8 mouse cellular contexts compared by ENCODE assay signal in genomic region chrX:167382854-167383186, GRCm38 (mm10). TPM values are rescaled to one million over a fixed set of nuclear protein-coding genes. Genes with fewer than 3 reads are reported as not detected.
DNase-seq lines count a peak whose midpoint lies in the region; ATAC-seq and TF ChIP-seq lines count a peak whose summit lies in the region.

No protein-coding gene starts in this region.

- peak overlapping the region; percentile 44 for H3K4me3 ChIP-seq in C2C12 (ENCODE audit: insufficient read depth, poor library complexity, severe bottlenecking)
- peak overlapping the region; percentile 65 for H3K4me3 ChIP-seq in forebrain, embryonic 15.5 days
- peak overlapping the region; percentile 64 for H3K4me3 ChIP-seq in liver, embryonic 12.5 days
- peak overlapping the region; percentile 58 for H3K4me3 ChIP-seq in stomach, embryonic 15.5 days (replicated peaks)

- no peaks in the 10 kb centered on the region for H3K9me3 ChIP-seq in forebrain, embryonic 15.5 days
- no peaks in the 10 kb centered on the region for H3K9me3 ChIP-seq in liver, embryonic 12.5 days (replicated peaks)
- no peaks in the 10 kb centered on the region for H3K9me3 ChIP-seq in stomach, embryonic 15.5 days

- H3ac ChIP-seq in C2C12 (ENCODE audit: control insufficient read depth, insufficient read length, low read depth): peak overlapping the region; percentile 18

- no peak for TF ChIP-seq CTCF in C2C12 (IDR thresholded peaks at IDR 0.05; ENCODE audit: control insufficient read depth, insufficient read depth, insufficient read length)

- H3K27ac ChIP-seq in forebrain, embryonic 15.5 days (replicated peaks): no peak overlapping the region
- no peak overlapping the region for H3K27ac ChIP-seq in liver, embryonic 12.5 days
- 0 out of 2 replicates have a peak overlapping the region, but pooled peaks have one; percentile 57 for H3K27ac ChIP-seq in stomach, embryonic 15.5 days

- DNase-seq in frontal cortex, postnatal 14 days (ENCODE audit: low spot score in 2 of 2): peak; percentile 3 to 13
- no peak for DNase-seq in frontal cortex, postnatal 36 days (ENCODE audit: low spot score in 2 of 2)
- no peak for DNase-seq in layer of hippocampus, adult 18-20 months (ENCODE audit: low spot score in 2 of 2)
- DNase-seq in cerebellum, postnatal 10 days: no peak

- H3K79me3 ChIP-seq in C2C12 (ENCODE audit: low read depth): peaks cover 8% of the 10 kb centered on the region

- H3K9ac ChIP-seq in forebrain, embryonic 15.5 days (replicated peaks): peak overlapping the region; percentile 63; the same call in 1 of the 2 replicates
- H3K9ac ChIP-seq in liver, embryonic 12.5 days: peak overlapping the region; percentile 73
- H3K9ac ChIP-seq in stomach, embryonic 15.5 days: no peak overlapping the region

- no peaks in the 10 kb centered on the region for H3K36me3 ChIP-seq in C2C12 (ENCODE audit: control insufficient read depth, insufficient read depth)
- H3K36me3 ChIP-seq in forebrain, embryonic 15.5 days: no peaks in the 10 kb centered on the region
- H3K36me3 ChIP-seq in liver, embryonic 12.5 days: no peaks in the 10 kb centered on the region
- H3K36me3 ChIP-seq in stomach, embryonic 15.5 days: no peaks in the 10 kb centered on the region

- no peaks in the 10 kb centered on the region for H3K4me1 ChIP-seq in forebrain, embryonic 15.5 days
- H3K4me1 ChIP-seq in liver, embryonic 12.5 days: peaks cover 20% of the 10 kb centered on the region
- no peaks in the 10 kb centered on the region for H3K4me1 ChIP-seq in stomach, embryonic 15.5 days

- ATAC-seq in forebrain, embryonic 15.5 days (replicated peaks): no peak; the same call in 1 of the 2 replicates
- peak; percentile 69 for ATAC-seq in liver, embryonic 12.5 days
- peak; percentile 73; the same call in 1 of the 2 replicates for ATAC-seq in stomach, embryonic 15.5 days (ENCODE audit: insufficient read depth, low FRiP score, low read depth)

- peaks cover 25% of the 10 kb centered on the region for H3K79me2 ChIP-seq in C2C12 (ENCODE audit: control insufficient read depth, insufficient read depth)

- peak overlapping the region; percentile 82 for H3K4me2 ChIP-seq in forebrain, embryonic 15.5 days (replicated peaks)
- H3K4me2 ChIP-seq in liver, embryonic 12.5 days: peak overlapping the region; percentile 83
- peak overlapping the region; percentile 63 for H3K4me2 ChIP-seq in stomach, embryonic 15.5 days

- 43% methylated on average over 7 of the region's 7 CpGs for WGBS in forebrain, embryonic 15.5 days
- WGBS in liver, embryonic 12.5 days (ENCODE audit: insufficient replicate concordance): 30% methylated on average over 7 of the region's 7 CpGs
- 43% methylated on average over 7 of the region's 7 CpGs for WGBS in stomach, embryonic 15.5 days

- no peaks in the 10 kb centered on the region for H3K27me3 ChIP-seq in C2C12 (ENCODE audit: control insufficient read depth, insufficient read depth, insufficient read length)
- no peaks in the 10 kb centered on the region for H3K27me3 ChIP-seq in forebrain, embryonic 15.5 days
- H3K27me3 ChIP-seq in liver, embryonic 12.5 days (replicated peaks): peaks cover 7% of the 10 kb centered on the region; the same call in 1 of the 2 replicates
- no peaks in the 10 kb centered on the region for H3K27me3 ChIP-seq in stomach, embryonic 15.5 days (replicated peaks)

TF ChIP-seq in C2C12, 6 proteins besides CTCF, POLR2A, EP300 and RAD21:
- TF ChIP-seq CEBPB (IDR thresholded peaks at IDR 0.05; ENCODE audit: low read depth): no peak
- no peak for TF ChIP-seq FOSL1 (IDR thresholded peaks at IDR 0.05; ENCODE audit: insufficient read depth, low read length, poor library complexity, severe bottlenecking)
- no peak for TF ChIP-seq MYOG (IDR thresholded peaks at IDR 0.05; ENCODE audit: control insufficient read depth, extremely low read depth, insufficient read length)
- TF ChIP-seq USF1 (IDR thresholded peaks at IDR 0.05; ENCODE audit: low read depth): no peak
- TF ChIP-seq MAX (IDR thresholded peaks at IDR 0.05): no peak
- TF ChIP-seq MYOD1 (IDR thresholded peaks at IDR 0.05; ENCODE audit: control insufficient read depth, insufficient read length, low read depth): no peak

RNA-seq across cellular contexts. Expression of gene Prps2, which starts 0.3 kb away (rescaled TPM):
- polyA plus RNA-seq in C2C12 (2012; fragmentation: generic; extraction: Trizol): 8.3 TPM
- 12.0 and 12.2 TPM in 2 replicates for polyA plus RNA-seq in forebrain, embryonic 15.5 days (2015; fragmentation: Nextera tagmentation; extraction: Ambion mirVana)
- 15.3 and 15.8 TPM in 2 replicates for polyA plus RNA-seq in liver, embryonic 12.5 days (2016; fragmentation: Nextera tagmentation; extraction: Ambion mirVana)
- polyA plus RNA-seq in stomach, embryonic 15.5 days (2015; fragmentation: Nextera tagmentation; extraction: Ambion mirVana): 29.7 and 35.4 TPM in 2 replicates
- 10 to 100 TPM; 24.9 to 27.0 TPM for total RNA-seq in layer of hippocampus, adult 18-20 months (2021)

RNA-seq across cellular contexts. Expression of gene Tlr7, which starts 52.5 kb away (rescaled TPM):
- 0.02 TPM for polyA plus RNA-seq in C2C12 (2012; fragmentation: generic; extraction: Trizol)
- polyA plus RNA-seq in forebrain, embryonic 15.5 days (2015; fragmentation: Nextera tagmentation; extraction: Ambion mirVana): 0.31 and 0.53 TPM in 2 replicates
- polyA plus RNA-seq in liver, embryonic 12.5 days (2016; fragmentation: Nextera tagmentation; extraction: Ambion mirVana): 0.42 and 0.58 TPM in 2 replicates
- 0.57 and 0.81 TPM in 2 replicates for polyA plus RNA-seq in stomach, embryonic 15.5 days (2015; fragmentation: Nextera tagmentation; extraction: Ambion mirVana)
- 1 to 10 TPM; 4.0 to 4.9 TPM for total RNA-seq in layer of hippocampus, adult 18-20 months (2021)

Comparison
In these comparisons a context has a peak if more than half of its experiments do, and no peak if none do; other contexts are left out.
1. DNase-seq: peak in frontal cortex, postnatal 14 days (2 of 2); none in frontal cortex, postnatal 36 days (0 of 2), layer of hippocampus, adult 18-20 months (0 of 2) and cerebellum, postnatal 10 days (0 of 2).
2. Peak in every context shown above with its lines, with median percentiles within 50 percentile points of each other: H3K4me3 ChIP-seq and H3K4me2 ChIP-seq.